Mouse (Mus musculus): ENCODE measurements around the gene Zc3h12d.

- no peak for TF ChIP-seq GATA1 (IDR thresholded peaks at IDR 0.05; ENCODE audit: borderline replicate concordance, low read length)
- no peak for TF ChIP-seq FLI1 (IDR thresholded peaks at IDR 0.05; ENCODE audit: low read length)
Measured at GRCm38 (mm10) chr10:7888256-7888868, 56.1 kb downstream of the Zc3h12d start.

Measured in megakaryocyte, embryonic 14.5 days (primary cell).